Comparison of ENCODE assay signal across 9 mouse cellular contexts in genomic region chr5:101288358-101288757, GRCm38 (mm10).
A peak's percentile ranks its signal among the peaks of the same experiment; 100 is the strongest.
DNase-seq lines count a peak whose midpoint lies in the region; ATAC-seq and TF ChIP-seq lines count a peak whose summit lies in the region.
"Had no signal": no experiment of that assay in that cellular context is flagged by ENCODE, and none has a peak within 500 bp of the region (broad histone marks: within the 10 kb centered on the region; RNA-seq: fewer than 3 reads in every experiment).

No protein-coding gene starts in this region.

- WGBS in heart, embryonic 11.5 days (ENCODE audit: insufficient replicate concordance), result 55% methylated on average over 6 of the region's 6 CpGs
- 55% methylated on average over 6 of the region's 6 CpGs for WGBS in spleen, adult 2 months

- H3K27ac ChIP-seq in heart, embryonic 11.5 days (ENCODE audit: low read depth, low read length), result no peak overlapping the region
- no peak overlapping the region for H3K27ac ChIP-seq in left cerebral cortex, adult 2 months
- H3K27ac ChIP-seq in spleen, adult 2 months (ENCODE audit: insufficient read depth, low read length), result no peak overlapping the region
- H3K27ac ChIP-seq: midbrain, embryonic 12.5 days had no signal

- H3K9ac ChIP-seq in heart, embryonic 11.5 days (ENCODE audit: low read depth, low read length), result no peak overlapping the region
- H3K9ac ChIP-seq: midbrain, embryonic 12.5 days had no signal

- peak; percentile 52 for TF ChIP-seq CTCF in left cerebral cortex, adult 2 months (IDR thresholded peaks at IDR 0.05)
- peak; percentile 42; the same call in 1 of the 2 replicates for TF ChIP-seq CTCF in spleen, adult 2 months (IDR thresholded peaks at IDR 0.05; ENCODE audit: extremely low read depth, insufficient read depth, insufficient read length, insufficient replicate concordance)

- no peaks in the 10 kb centered on the region for H3K4me1 ChIP-seq in heart, embryonic 11.5 days (ENCODE audit: control insufficient read depth, insufficient read depth, low read length)
- H3K4me1 ChIP-seq in spleen, adult 2 months (ENCODE audit: control insufficient read depth, insufficient read depth, insufficient read length), result no peaks in the 10 kb centered on the region
- H3K4me1 ChIP-seq: midbrain, embryonic 12.5 days had no signal

- no peaks in the 10 kb centered on the region for H3K27me3 ChIP-seq in heart, embryonic 11.5 days (ENCODE audit: control insufficient read depth, insufficient read depth, low read length)
- H3K27me3 ChIP-seq in spleen, adult 2 months (ENCODE audit: control insufficient read depth, insufficient read depth, low read length), result no peaks in the 10 kb centered on the region
- H3K27me3 ChIP-seq: midbrain, embryonic 12.5 days had no signal

- ATAC-seq in heart, embryonic 11.5 days (replicated peaks; ENCODE audit: insufficient number of reproducible peaks, low FRiP score, low TSS enrichment), result no peak

- no peaks in the 10 kb centered on the region for H3K36me3 ChIP-seq in heart, embryonic 11.5 days (ENCODE audit: control insufficient read depth, insufficient read depth, low read length)
- H3K36me3 ChIP-seq in spleen, adult 2 months (ENCODE audit: control insufficient read depth, insufficient read depth, low read length), result no peaks in the 10 kb centered on the region
- H3K36me3 ChIP-seq: midbrain, embryonic 12.5 days had no signal

- intact Hi-C loops in left cerebral cortex, adult 2 months (cut with DNase I), result loop anchor here (2.0 kb wide), 1 partner anchor 268 kb away; no protein-coding TSS in a partner anchor

- H3K4me3 ChIP-seq in heart, embryonic 11.5 days (ENCODE audit: low read depth, low read length), result no peak overlapping the region
- no peak overlapping the region for H3K4me3 ChIP-seq in left cerebral cortex, adult 2 months
- H3K4me3 ChIP-seq in spleen, adult 2 months (ENCODE audit: extremely low read depth, insufficient read depth, insufficient read length), result no peak overlapping the region
- H3K4me3 ChIP-seq: midbrain, embryonic 12.5 days had no signal

- no peak for TF ChIP-seq POLR2A in spleen, adult 2 months (IDR thresholded peaks at IDR 0.05; ENCODE audit: low read depth, low read length)

- H3K9me3 ChIP-seq in heart, embryonic 11.5 days (replicated peaks; ENCODE audit: control insufficient read depth, low read length), result no peaks in the 10 kb centered on the region
- H3K9me3 ChIP-seq: midbrain, embryonic 12.5 days had no signal

- no peak overlapping the region for H3K4me2 ChIP-seq in heart, embryonic 11.5 days
- H3K4me2 ChIP-seq: midbrain, embryonic 12.5 days had no signal

- DNase-seq in heart, adult 11 months, result peak; percentile 73
- peak; percentile 11 to 60 for DNase-seq in spleen, adult 18-20 months
- DNase-seq in spleen, adult 12 weeks (ENCODE audit: low spot score), result no peak
- peak; percentile 72 for DNase-seq in embryo, embryonic 10 days (ENCODE audit: low spot score)
- DNase-seq in left cerebral cortex, adult 2 months (ENCODE audit: extremely low spot score in 1 of 2, low spot score in 2 of 2), result peak; percentile 10 to 15
- DNase-seq in spleen, adult 2 months (ENCODE audit: low read depth in 1 of 2, low spot score in 2 of 2), result peak in 1 of 2 experiments; percentile 31
- DNase-seq in gastrocnemius, postnatal 25 days, result no peak

Comparison
In these comparisons a context has a peak if more than half of its experiments do, and no peak if none do; other contexts are left out.
1. DNase-seq: peak in heart, adult 11 months (single experiment), spleen, adult 18-20 months (2 of 2), embryo, embryonic 10 days (single experiment) and left cerebral cortex, adult 2 months (2 of 2); none in spleen, adult 12 weeks (single experiment) and gastrocnemius, postnatal 25 days (single experiment).